Mouse (Mus musculus) olfactory bulb, adult 2 months (tissue): ENCODE results near the gene Ppip5k2.

Source experiments
- CTCF ChIP-seq: fragments of 200-500 bp; IDR thresholded peaks from 2 replicates; pipeline ENCODE4 v1.5.1; 2012; ENCODE audit warnings: low read depth, mild to moderate bottlenecking, low read length, moderate library complexity; ENCODE audit not compliant: insufficient read depth
- POLR2A ChIP-seq: fragments of 200-500 bp; IDR thresholded peaks from 2 replicates; pipeline ENCODE4 v1.6.1; 2012; ENCODE audit warnings: mild to moderate bottlenecking, low read depth, low read length, moderate library complexity; ENCODE audit not compliant: insufficient read depth

DNA sequence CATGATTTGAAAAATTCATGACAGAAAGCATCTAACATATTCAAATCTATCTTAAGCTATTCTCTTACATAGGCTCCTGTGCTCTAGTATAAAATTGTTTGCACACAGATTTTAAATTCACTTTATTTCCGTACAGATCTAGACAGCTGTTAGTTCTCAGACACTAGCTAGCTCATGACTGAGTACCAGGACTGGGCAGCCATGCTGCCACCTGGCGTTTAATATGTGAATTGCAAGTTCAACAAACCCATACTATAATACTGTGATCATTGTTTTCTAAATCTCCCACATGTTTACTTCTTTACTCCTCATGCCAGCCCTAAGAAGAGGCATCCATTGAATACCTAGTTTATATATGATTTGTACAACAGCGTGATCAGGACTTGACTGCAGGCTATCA is 81.5 kb downstream of the Ppip5k2 start:
- no peak for TF ChIP-seq CTCF
- TF ChIP-seq POLR2A = no peak
